Mouse (Mus musculus) kidney, adult 10 weeks (tissue): ENCODE data around the gene 9130230L23Rik. TPM values are rescaled to one million over a fixed set of nuclear protein-coding genes. Genes with fewer than 3 reads are reported as not detected.

Experiments used
- polyA plus RNA-seq: library from polyadenylated mRNA; stranded (reverse); fragments of 350-450 nt; fragmentation: Illumina TruSeq; extraction: RNeasy Lipid Tissue Mini Kit (QIAGEN cat#74804); gene quantifications from one replicate; pipeline ENCODE4 v1.2.3, GENCODE M21; 2014; ENCODE audit warnings: low read depth, low replicate concordance

The 9130230L23Rik gene
- polyA plus RNA-seq: 0.36 TPM

DNA sequence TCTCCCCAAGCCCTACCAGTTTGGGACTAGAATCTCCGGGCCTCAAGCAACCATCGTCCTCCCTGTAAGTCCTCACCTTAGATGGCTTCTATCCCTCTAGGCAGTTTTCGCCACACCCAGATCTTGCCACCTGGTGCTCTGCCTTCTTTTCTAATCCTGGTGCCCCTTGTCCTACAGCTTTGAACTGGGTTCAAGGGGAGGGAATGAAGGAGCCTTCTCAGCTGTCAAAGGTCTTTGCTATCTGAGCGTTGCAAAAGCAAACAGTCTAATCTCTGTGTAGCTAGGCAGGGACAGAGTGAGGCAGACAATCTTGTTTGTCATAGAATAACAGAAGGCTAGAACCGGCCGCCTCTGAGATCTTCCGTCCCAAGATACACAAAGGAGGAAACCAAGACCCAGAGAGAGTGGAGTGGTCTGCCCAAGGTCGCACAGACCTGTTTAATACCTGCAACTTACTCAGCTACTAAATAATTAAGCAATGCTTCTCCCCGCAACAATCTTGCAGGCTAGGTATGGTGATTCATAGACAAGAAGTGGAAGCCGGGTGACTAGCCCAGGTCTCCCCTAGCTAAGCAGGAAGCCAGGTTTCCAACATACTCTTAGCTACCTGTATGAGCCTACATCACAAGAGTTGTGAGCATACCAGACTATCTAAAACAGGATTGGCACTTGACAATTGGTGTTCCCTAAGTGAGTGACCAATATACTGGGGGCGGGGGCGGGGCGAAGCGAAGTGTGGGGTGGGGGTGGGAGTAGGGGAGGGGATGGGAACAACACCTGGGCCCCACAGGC, at the start of gene 9130230L23Rik:
TSS of gene 9130230L23Rik (minus strand) at position 152 of the 792 bp plus-strand sequence.

DNA sequence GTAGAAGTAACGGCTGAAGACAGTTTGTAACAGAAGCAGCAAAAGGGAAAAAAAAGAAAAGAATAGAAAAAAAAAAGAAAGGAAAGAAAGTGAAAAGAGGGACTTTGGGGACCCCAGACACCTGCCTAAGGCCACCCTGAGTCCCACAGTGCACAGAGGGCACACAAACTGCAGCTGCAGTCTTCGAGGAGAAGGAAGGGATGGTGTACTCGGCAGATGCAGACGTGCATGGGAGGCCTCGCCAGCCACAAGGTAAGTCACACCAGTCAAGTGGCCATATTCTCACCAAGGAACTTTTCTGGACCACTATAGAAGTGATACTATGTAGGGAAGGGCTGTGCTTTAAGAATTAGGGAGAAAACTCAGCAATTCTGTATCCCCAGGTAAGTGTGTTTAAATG, 69.3 kb downstream of the 9130230L23Rik start, which contains the start of gene Chrna9:
TSS of gene Chrna9 (plus strand) at position 139 of the 400 bp plus-strand sequence.

Other genes with a start within 250 kb of the 9130230L23Rik start
- 18.8 TPM for gene N4bp2, start 240.8 kb downstream of the 9130230L23Rik start, polyA plus RNA-seq
- gene Rhoh, start 143.1 kb downstream of the 9130230L23Rik start, polyA plus RNA-seq: 0.32 TPM
- gene Chrna9, start 69.4 kb downstream of the 9130230L23Rik start, polyA plus RNA-seq: not detected
- gene Rbm47, start 168.8 kb upstream of the 9130230L23Rik start, polyA plus RNA-seq: 79.8 TPM